Mouse (Mus musculus) thymus, adult 18-20 months (tissue): ENCODE data around the gene Cbfa2t2.

ENCODE experiments used
- DNase-seq, 2 experiments: peaks; one replicate each; pipeline ENCODE4 v3.0.0; 2022; ENCODE audit warnings: mixed read lengths in 2 of 2

The Cbfa2t2 gene

GRCm38 (mm10) chr2:154569836-154570286 lies 133.6 kb downstream of the Cbfa2t2 start, which contains the start of gene E2f1:
Gene E2f1 (minus strand): TSS chr2:154569892.
- DNase-seq, result peak; percentile 90 to 92

GRCm38 (mm10) chr2:154570666-154571065 lies 134.4 kb downstream of the Cbfa2t2 start:
- no peak for DNase-seq

- DNase-seq, result no peak
Observed at GRCm38 (mm10) chr2:154571266-154571665, 135.0 kb downstream of the Cbfa2t2 start.

- DNase-seq, result no peak
Observed at GRCm38 (mm10) chr2:154571976-154572375, 135.7 kb downstream of the Cbfa2t2 start.

GRCm38 (mm10) chr2:154572996-154573395 lies 136.7 kb downstream of the Cbfa2t2 start:
- no peak for DNase-seq

GRCm38 (mm10) chr2:154574271-154574670 lies 138.0 kb downstream of the Cbfa2t2 start:
- no peak for DNase-seq

GRCm38 (mm10) chr2:154576876-154577743 lies 140.8 kb downstream of the Cbfa2t2 start:
- DNase-seq, result peak; percentile 44 to 46

- DNase-seq, result no peak
Observed at GRCm38 (mm10) chr2:154577744-154578067, 141.4 kb downstream of the Cbfa2t2 start.

GRCm38 (mm10) chr2:154580586-154580985 lies 144.3 kb downstream of the Cbfa2t2 start:
- DNase-seq, result no peak

- no peak for DNase-seq
Observed at GRCm38 (mm10) chr2:154581421-154581820, 145.1 kb downstream of the Cbfa2t2 start.

- no peak for DNase-seq
Observed at GRCm38 (mm10) chr2:154583906-154584872, 147.9 kb downstream of the Cbfa2t2 start.

GRCm38 (mm10) chr2:154584931-154585601 lies 148.8 kb downstream of the Cbfa2t2 start:
- no peak for DNase-seq

- peak in 1 of 2 experiments; percentile 28 for DNase-seq
Observed at GRCm38 (mm10) chr2:154586405-154586804, 150.1 kb downstream of the Cbfa2t2 start.
